ENCODE assay signal across 27 mouse cellular contexts in the genomic region with DNA sequence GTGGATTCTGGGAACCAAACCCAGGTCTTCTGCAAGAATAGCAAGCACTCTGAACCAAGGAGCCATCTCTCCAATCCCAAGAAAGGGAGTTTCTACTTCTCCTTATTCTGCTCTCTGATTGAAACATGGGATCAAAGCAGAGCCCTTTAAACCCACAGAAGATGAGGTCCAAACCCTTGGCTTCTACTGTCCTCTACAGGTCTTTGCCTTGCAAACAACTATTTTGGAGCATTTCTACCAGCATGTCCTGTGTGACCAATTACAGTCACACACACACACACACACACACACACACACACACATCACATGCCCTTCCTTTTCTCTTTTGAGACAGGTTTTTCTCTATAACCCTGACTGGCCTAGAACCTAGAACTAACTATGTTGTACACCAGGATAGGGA. TPM values are rescaled to one million over a fixed set of nuclear protein-coding genes. Genes with fewer than 3 reads are reported as not detected.
DNase-seq lines count a peak whose midpoint lies in the region; ATAC-seq and TF ChIP-seq lines count a peak whose summit lies in the region.
"Had no signal": no experiment of that assay in that cellular context is flagged by ENCODE, and none has a peak within 500 bp of the region (broad histone marks: within the 10 kb centered on the region; RNA-seq: fewer than 3 reads in every experiment).

No protein-coding gene starts in this region.

- intact Hi-C loops in heart, adult 2 months (cut with DNase I) = no loop called here
- intact Hi-C loops in heart, postnatal 10 days (cut with DNase I) = no loop called here

- no peak overlapping the region for H3K9ac ChIP-seq in heart, adult 2 months (ENCODE audit: low read depth, low read length)
- no peak overlapping the region for H3K9ac ChIP-seq in kidney, postnatal 0 days (ENCODE audit: low read depth, low read length)
- H3K9ac ChIP-seq: forebrain, embryonic 13.5 days; heart, embryonic 15.5 days; hindbrain, embryonic 15.5 days; midbrain, embryonic 12.5 days; neural tube, embryonic 12.5 days had no signal

- no peak for DNase-seq in heart, adult 2 months
- no peak for DNase-seq in heart, postnatal 10 days
- no peak for DNase-seq in kidney, postnatal 0 days (ENCODE audit: low spot score)
- no peak for DNase-seq in kidney, adult 11 months
- DNase-seq in 3T3-L1 (ENCODE audit: low read depth, low spot score) = peak; percentile 18
- DNase-seq in NIH3T3 (ENCODE audit: low read depth) = peak; percentile 18
- no peak for DNase-seq in embryonic facial prominence, embryonic 10.5 days (ENCODE audit: low spot score)
- no peak for DNase-seq in right cerebral cortex, adult 18-20 months
- DNase-seq: adrenal gland, postnatal 25 days; B cell, adult 2 months; cerebellum, adult 8-10 months; cerebellum, postnatal 36 days; embryo, embryonic 11 days; gastrocnemius, postnatal 10 days; heart, adult 11 months; kidney, adult 9 months; kidney, postnatal 4 days; layer of hippocampus, adult 9-11 months; left cerebral cortex, postnatal 4 days; lung, postnatal 14 days; thymus, postnatal 36 days had no signal

- peaks cover 1% of the 10 kb centered on the region; the same call in 1 of the 2 replicates for H3K4me1 ChIP-seq in heart, adult 2 months (ENCODE audit: control insufficient read depth, insufficient read depth, low read length)
- no peaks in the 10 kb centered on the region for H3K4me1 ChIP-seq in kidney, postnatal 0 days (replicated peaks; ENCODE audit: insufficient read depth, low read length)
- peaks cover 6% of the 10 kb centered on the region; the same call in 1 of the 2 replicates for H3K4me1 ChIP-seq in embryonic facial prominence, embryonic 10.5 days
- H3K4me1 ChIP-seq: forebrain, embryonic 13.5 days; hindbrain, embryonic 15.5 days; midbrain, embryonic 12.5 days; neural tube, embryonic 12.5 days had no signal

- ATAC-seq in kidney, postnatal 0 days (replicated peaks; ENCODE audit: low FRiP score, low read depth) = no peak
- ATAC-seq: forebrain, embryonic 13.5 days had no signal

- no peaks in the 10 kb centered on the region for H3K36me3 ChIP-seq in heart, adult 2 months (ENCODE audit: control insufficient read depth, insufficient read depth, low read length)
- no peaks in the 10 kb centered on the region for H3K36me3 ChIP-seq in kidney, postnatal 0 days (ENCODE audit: insufficient read depth, low read length)
- no peaks in the 10 kb centered on the region for H3K36me3 ChIP-seq in embryonic facial prominence, embryonic 10.5 days (replicated peaks)
- H3K36me3 ChIP-seq: heart, embryonic 15.5 days; hindbrain, embryonic 15.5 days; midbrain, embryonic 12.5 days; neural tube, embryonic 12.5 days had no signal

- no peak overlapping the region for H3K27ac ChIP-seq in heart, adult 2 months
- H3K27ac ChIP-seq in kidney, postnatal 0 days = no peak overlapping the region
- H3K27ac ChIP-seq in embryonic facial prominence, embryonic 10.5 days (replicated peaks) = no peak overlapping the region
- H3K27ac ChIP-seq: forebrain, embryonic 13.5 days; heart, embryonic 15.5 days; hindbrain, embryonic 15.5 days; left cerebral cortex, adult 2 months; midbrain, embryonic 12.5 days; neural tube, embryonic 12.5 days had no signal

- H3K4me3 ChIP-seq in heart, adult 2 months = no peak overlapping the region
- H3K4me3 ChIP-seq in kidney, postnatal 0 days (replicated peaks; ENCODE audit: low read depth, low read length) = no peak overlapping the region
- H3K4me3 ChIP-seq in embryonic facial prominence, embryonic 10.5 days = no peak overlapping the region
- H3K4me3 ChIP-seq: forebrain, embryonic 13.5 days; heart, embryonic 15.5 days; hindbrain, embryonic 15.5 days; left cerebral cortex, adult 2 months; midbrain, embryonic 12.5 days; neural tube, embryonic 12.5 days had no signal

- TF ChIP-seq EP300 in heart, adult 2 months (IDR thresholded peaks at IDR 0.05; ENCODE audit: insufficient read depth, low read depth, low read length) = no peak

- H3K79me2 ChIP-seq in heart, adult 2 months (replicated peaks; ENCODE audit: control insufficient read depth, insufficient read depth, low read length) = no peaks in the 10 kb centered on the region

- no peak for TF ChIP-seq POLR2A in heart, adult 2 months (IDR thresholded peaks at IDR 0.05; ENCODE audit: insufficient read depth, low read depth, low read length)

- no peak overlapping the region for H3K4me2 ChIP-seq in kidney, postnatal 0 days (ENCODE audit: low read length)
- H3K4me2 ChIP-seq: forebrain, embryonic 13.5 days; heart, embryonic 15.5 days; hindbrain, embryonic 15.5 days; midbrain, embryonic 12.5 days; neural tube, embryonic 12.5 days had no signal

- TF ChIP-seq CTCF in heart, adult 2 months (IDR thresholded peaks at IDR 0.05) = peak; percentile 42
- peak; percentile 56 for TF ChIP-seq CTCF in kidney, postnatal 0 days (IDR thresholded peaks at IDR 0.05; ENCODE audit: low read depth)

- H3K27me3 ChIP-seq in heart, adult 2 months (ENCODE audit: control insufficient read depth, insufficient read depth, low read length) = no peaks in the 10 kb centered on the region
- H3K27me3 ChIP-seq in kidney, postnatal 0 days (ENCODE audit: insufficient read depth, low read length) = no peaks in the 10 kb centered on the region
- H3K27me3 ChIP-seq in embryonic facial prominence, embryonic 10.5 days (replicated peaks; ENCODE audit: low read depth, poor library complexity, severe bottlenecking) = no peaks in the 10 kb centered on the region
- H3K27me3 ChIP-seq: forebrain, embryonic 13.5 days; heart, embryonic 15.5 days; hindbrain, embryonic 15.5 days; midbrain, embryonic 12.5 days; neural tube, embryonic 12.5 days had no signal

- H3K9me3 ChIP-seq in kidney, postnatal 0 days (replicated peaks; ENCODE audit: low read length) = no peaks in the 10 kb centered on the region
- H3K9me3 ChIP-seq in embryonic facial prominence, embryonic 10.5 days = no peaks in the 10 kb centered on the region
- H3K9me3 ChIP-seq: forebrain, embryonic 13.5 days; heart, embryonic 15.5 days; hindbrain, embryonic 15.5 days; midbrain, embryonic 12.5 days; neural tube, embryonic 12.5 days had no signal

RNA-seq across cellular contexts. Expression of a gene that starts 21.4 kb away (rescaled TPM):
- 10 to 100 TPM; 15.7 to 16.7 TPM for total RNA-seq in heart, adult 2 months (2021)
- 8.8 and 13.4 TPM in 2 replicates for polyA plus RNA-seq in heart, adult 2 months (2012; rRNA removed)
- 10 to 100 TPM; 27.9 to 32.8 TPM for total RNA-seq in heart, postnatal 10 days (2021)
- polyA plus RNA-seq in kidney, postnatal 0 days (2015; fragmentation: Nextera tagmentation; extraction: Ambion mirVana) = 42.8 and 51.6 TPM in 2 replicates
- 62.3 and 65.4 TPM in 2 replicates for polyA plus RNA-seq in embryonic facial prominence, embryonic 10.5 days (2016; fragmentation: Nextera tagmentation; extraction: Ambion mirVana)

Comparison
In these comparisons a context has a peak if more than half of its experiments do, and no peak if none do; other contexts are left out.
1. DNase-seq: peak in 3T3-L1 (single experiment) and NIH3T3 (single experiment); none in heart, adult 2 months (0 of 2), heart, postnatal 10 days (0 of 2), kidney, postnatal 0 days (single experiment), kidney, adult 11 months (single experiment), embryonic facial prominence, embryonic 10.5 days (single experiment) and right cerebral cortex, adult 18-20 months (single experiment).